Mouse (Mus musculus) small intestine, adult 2 months (tissue): ENCODE results near the gene Faah. TPM values are rescaled to one million over a fixed set of nuclear protein-coding genes. Genes with fewer than 3 reads are reported as not detected.

Experiments
- H3K27ac ChIP-seq: fragments of 200-500 bp; 2 replicates; pipeline ENCODE4 v1.5.1; 2012; ENCODE audit warnings: low read depth, low read length, control low read depth, inconsistent platforms; ENCODE audit not compliant: insufficient read depth
- H3K27me3 ChIP-seq: fragments of 200-500 bp; 2 replicates; pipeline ENCODE4 v1.6.1; 2012; ENCODE audit warnings: mild to moderate bottlenecking, moderate library complexity, low read length, inconsistent platforms; ENCODE audit not compliant: control insufficient read depth, insufficient read depth
- H3K36me3 ChIP-seq: fragments of 200-500 bp; 2 replicates; pipeline ENCODE4 v1.6.1; 2012; ENCODE audit warnings: mild to moderate bottlenecking, low read length, control low read depth, inconsistent platforms; ENCODE audit not compliant: control insufficient read depth, insufficient read depth
- H3K4me1 ChIP-seq: fragments of 200-500 bp; 2 replicates; pipeline ENCODE4 v1.6.1; 2012; ENCODE audit warnings: low read length, inconsistent platforms, mixed read lengths; ENCODE audit not compliant: control insufficient read depth, insufficient read depth, insufficient read length
- H3K4me3 ChIP-seq: fragments of 200-500 bp; 2 replicates; pipeline ENCODE4 v1.5.1; 2012; ENCODE audit warnings: low read depth, mild to moderate bottlenecking, control low read depth, inconsistent platforms, low read length, moderate library complexity
- CTCF ChIP-seq: fragments of 200-500 bp; IDR thresholded peaks from 2 replicates; pipeline ENCODE4 v1.5.1; 2012; ENCODE audit warnings: low read depth, mild to moderate bottlenecking, control low read depth, inconsistent platforms, low read length, moderate library complexity, mixed read lengths; ENCODE audit not compliant: insufficient replicate concordance, insufficient read length; ENCODE audit errors: extremely low read depth
- POLR2A ChIP-seq: fragments of 200-500 bp; IDR thresholded peaks from 2 replicates; pipeline ENCODE4 v1.6.1; 2012; ENCODE audit warnings: low read depth, mild to moderate bottlenecking, control low read depth, inconsistent platforms, low read length, moderate library complexity
- WGBS: fragments of 180-500 bp; shearing (Covaris S2); methylation state at CpG from one replicate; pipeline ENCODE4 v1.1.7; 2018; 5-methylcytosine and 5-hydroxymethylcytosine counted together
- polyA plus RNA-seq: library from polyadenylated mRNA; depleted of rRNA; stranded (reverse); fragments of >200 nt; gene quantifications from 2 replicates; pipeline ENCODE4 v1.2.3, GENCODE M21; 2012

The Faah gene
- polyA plus RNA-seq, 1 experiment = 89.2 TPM

DNA sequence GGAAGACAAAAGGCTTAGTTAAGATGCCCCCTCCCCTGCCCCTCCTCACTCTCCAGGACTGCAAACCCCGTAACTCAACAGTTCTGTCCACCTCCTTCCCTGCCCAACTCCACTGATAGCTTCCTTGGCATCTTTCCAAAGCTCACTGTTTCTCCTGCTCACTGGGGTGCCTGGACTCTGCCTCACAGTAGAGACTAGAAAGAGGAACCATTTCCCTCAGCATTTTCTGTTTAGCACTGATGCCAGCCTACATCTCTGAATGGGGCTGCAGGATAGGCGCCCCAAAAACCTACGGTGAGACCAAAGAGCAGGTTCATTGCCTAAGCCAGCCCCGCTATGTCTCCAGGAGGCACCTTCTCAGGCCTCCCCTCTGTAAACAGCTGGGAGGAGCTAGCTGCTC, 16.5 kb downstream of the Faah start:
- WGBS = 53% methylated on average over 4 of the region's 4 CpGs
- TF ChIP-seq POLR2A (no peak), CTCF (no peak)
- Histone ChIP-seq H3K4me3 (no peak overlapping the region), H3K27ac (no peak overlapping the region), H3K36me3 (peaks cover 69% of the 10 kb centered on the region), H3K4me1 (0 out of 2 replicates have a peak, but pooled peaks cover 3% of the 10 kb centered on the region), H3K27me3 (no peaks in the 10 kb centered on the region)

DNA sequence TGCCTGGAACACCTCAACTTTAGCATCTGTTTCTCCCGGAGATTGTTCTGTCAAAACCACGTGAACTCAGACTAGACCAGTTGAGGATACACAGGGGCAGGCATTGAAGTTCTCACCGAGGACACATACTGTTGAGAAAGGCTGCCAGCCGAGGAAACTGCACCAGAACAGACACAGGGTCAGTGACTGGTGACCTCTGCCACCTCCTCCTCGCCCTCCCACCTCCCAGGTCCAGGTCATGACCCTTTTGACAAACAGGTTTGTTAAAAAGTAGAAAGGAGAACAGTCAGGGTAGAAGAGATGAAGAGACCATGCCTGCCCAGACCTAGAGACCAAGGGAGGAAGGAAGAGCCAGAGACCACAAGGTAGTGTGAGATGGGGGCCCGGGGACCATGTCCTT, 17.1 kb downstream of the Faah start:
- Histone ChIP-seq H3K27me3 (no peaks in the 10 kb centered on the region), H3K36me3 (peaks cover 69% of the 10 kb centered on the region), H3K4me3 (no peak overlapping the region), H3K4me1 (0 out of 2 replicates have a peak, but pooled peaks cover 3% of the 10 kb centered on the region), H3K27ac (no peak overlapping the region)
- no peak for TF ChIP-seq CTCF
- TF ChIP-seq POLR2A = no peak
- 63% methylated on average over 6 of the region's 6 CpGs for WGBS

DNA sequence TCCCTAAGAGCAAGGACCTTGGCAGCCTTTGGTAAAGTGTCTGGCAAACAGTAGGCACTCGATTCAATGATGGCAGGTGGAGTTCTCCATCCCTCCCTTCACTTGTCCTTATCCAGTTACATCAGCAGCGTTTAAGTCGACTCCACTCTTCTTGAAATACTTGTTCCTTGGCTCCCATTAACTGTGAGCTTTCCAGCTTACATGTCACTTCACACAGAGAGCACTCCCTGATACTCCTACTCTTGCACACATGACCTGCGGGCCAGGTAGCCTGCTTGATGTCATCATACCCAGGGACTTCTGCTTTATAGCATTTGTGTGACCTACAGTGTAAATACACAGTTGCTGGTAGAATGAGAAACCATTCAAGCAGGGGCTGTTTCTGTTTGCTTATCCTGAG, 21.0 kb downstream of the Faah start:
- H3K27ac ChIP-seq = no peak overlapping the region
- H3K4me3 ChIP-seq = no peak overlapping the region
- 0 out of 2 replicates have a peak, but pooled peaks cover 1% of the 10 kb centered on the region for H3K4me1 ChIP-seq
- 58% methylated on average over 4 of the region's 4 CpGs for WGBS
- TF ChIP-seq POLR2A = no peak
- TF ChIP-seq CTCF = no peak
- H3K27me3 ChIP-seq = no peaks in the 10 kb centered on the region
- H3K36me3 ChIP-seq = peaks cover 47% of the 10 kb centered on the region

DNA sequence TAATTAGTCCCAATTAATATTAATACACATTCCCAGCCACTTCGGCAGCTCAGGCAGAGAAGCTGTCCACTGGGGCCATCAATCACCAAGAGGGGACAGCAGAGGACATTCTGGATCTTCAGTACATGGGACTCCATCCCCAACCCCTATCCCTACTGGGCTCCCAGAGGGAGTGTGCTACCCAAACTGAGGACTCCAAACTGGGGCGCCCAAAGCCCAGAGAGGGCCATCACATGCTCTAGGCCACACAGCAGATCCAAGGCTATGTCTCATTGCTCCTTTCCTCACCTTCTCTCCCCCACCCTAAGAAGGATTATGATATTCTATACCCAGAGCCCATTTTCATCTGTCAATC, 22.4 kb downstream of the Faah start:
- no peaks in the 10 kb centered on the region for H3K4me1 ChIP-seq
- no peak overlapping the region for H3K27ac ChIP-seq

DNA sequence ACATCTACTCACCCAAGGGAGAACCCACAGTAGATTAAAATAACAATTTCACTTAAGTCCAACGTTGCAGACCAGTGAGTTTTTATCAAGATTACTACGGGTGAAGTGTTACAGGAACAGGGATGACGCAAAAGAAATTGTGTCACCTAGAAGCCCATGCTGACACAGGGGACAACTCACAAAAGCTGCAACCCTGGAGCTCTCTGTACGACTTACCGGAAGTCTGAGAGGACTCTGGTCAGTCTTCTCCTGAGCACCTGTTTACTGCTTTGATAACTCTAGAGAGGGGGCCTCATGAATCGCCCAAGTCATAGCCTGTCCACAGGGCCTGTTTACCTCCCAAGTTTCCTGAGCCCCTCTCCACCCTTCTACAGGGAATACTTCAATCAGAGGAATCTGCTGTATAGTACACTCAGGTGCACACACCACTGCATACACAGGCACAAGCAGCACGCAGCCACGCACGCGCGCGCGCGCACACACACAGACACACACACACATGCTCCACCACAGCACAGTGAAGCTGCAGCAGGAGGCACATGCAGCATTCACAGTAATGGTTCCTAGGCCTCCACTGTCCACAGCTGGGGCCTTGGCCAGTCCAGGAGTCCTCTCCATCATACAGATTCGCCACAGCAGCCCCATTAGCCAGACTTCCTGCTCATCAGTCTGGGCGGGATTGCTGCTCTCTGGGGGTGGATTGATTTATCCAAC, 22.9 kb downstream of the Faah start:
- WGBS = 72% methylated on average over 16 of the region's 16 CpGs

More for the DNA sequence above, 22.4 kb downstream of the Faah start:
- peaks cover 37% of the 10 kb centered on the region for H3K36me3 ChIP-seq
- no peak overlapping the region for H3K4me3 ChIP-seq
- WGBS = 68% methylated on average over 2 of the region's 2 CpGs
- no peak for TF ChIP-seq CTCF
- TF ChIP-seq POLR2A = no peak
- no peaks in the 10 kb centered on the region for H3K27me3 ChIP-seq

DNA sequence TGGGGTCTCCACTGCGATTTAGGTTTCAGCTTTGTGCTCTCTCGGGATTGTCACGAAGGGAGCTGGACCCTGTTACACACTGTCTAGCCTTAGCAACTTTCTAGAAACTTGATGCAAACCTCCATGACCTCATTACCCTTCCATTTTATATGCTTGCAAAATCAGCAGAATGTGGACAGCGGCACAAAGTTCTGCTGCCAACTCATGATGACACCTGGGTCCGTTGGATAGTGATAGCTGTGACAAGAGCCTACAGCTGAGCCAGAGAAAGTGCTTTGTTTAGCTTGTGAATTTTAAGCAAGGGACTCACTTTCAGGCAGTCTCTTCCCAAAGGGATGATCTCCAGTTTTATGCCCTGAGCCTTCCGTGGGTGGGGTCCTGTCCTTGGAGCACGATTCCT, 28.3 kb downstream of the Faah start:
- 57% methylated on average over 7 of the region's 7 CpGs for WGBS
- TF ChIP-seq CTCF (no peak), POLR2A (no peak)
- H3K27ac ChIP-seq = peak overlapping the region; percentile 72

More for the DNA sequence above, 22.9 kb downstream of the Faah start:
- peaks cover 32% of the 10 kb centered on the region for H3K36me3 ChIP-seq
- no peak overlapping the region for H3K4me3 ChIP-seq
- H3K4me1 ChIP-seq = peaks cover 2% of the 10 kb centered on the region; the same call in 1 of the 2 replicates
- no peak overlapping the region for H3K27ac ChIP-seq
- H3K27me3 ChIP-seq = no peaks in the 10 kb centered on the region
- TF ChIP-seq POLR2A (no peak), CTCF (no peak)

DNA sequence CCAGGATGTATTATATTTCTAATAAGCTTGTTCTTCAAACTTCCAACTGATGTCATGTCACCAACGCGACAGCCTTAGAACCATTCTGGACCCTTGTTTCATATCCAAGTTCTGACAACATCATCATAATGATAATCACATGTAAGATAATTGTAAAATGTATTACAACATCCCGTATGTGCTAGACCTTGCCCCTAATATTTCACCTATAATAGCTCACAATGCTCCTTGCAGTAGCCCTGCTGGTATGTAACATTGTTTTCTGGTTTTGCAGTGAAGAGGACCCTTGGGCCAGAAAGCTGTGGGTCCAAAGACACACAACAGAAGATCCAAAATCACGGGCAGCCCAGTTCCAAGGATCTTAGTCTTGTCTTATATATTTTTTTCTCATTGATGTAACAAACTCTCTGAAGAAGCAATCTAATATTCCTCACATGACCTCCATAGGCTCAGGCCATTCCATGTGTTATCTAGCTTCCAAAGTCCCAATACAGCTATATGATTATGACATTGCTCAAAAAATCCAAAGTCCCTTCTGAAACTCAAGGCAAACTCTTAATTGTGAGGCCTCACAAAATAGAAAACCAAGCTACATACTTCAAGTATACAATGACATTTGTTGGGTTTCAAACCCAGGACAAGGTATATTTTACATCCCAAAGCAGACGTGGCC, 29.7 kb downstream of the Faah start:
- no peak overlapping the region for H3K4me3 ChIP-seq
- peaks cover 27% of the 10 kb centered on the region; the same call in 1 of the 2 replicates for H3K4me1 ChIP-seq
- no peaks in the 10 kb centered on the region for H3K27me3 ChIP-seq
- H3K27ac ChIP-seq = peak overlapping the region; percentile 94
- 51% methylated on average over 5 of the region's 5 CpGs for WGBS
- TF ChIP-seq POLR2A (no peak), CTCF (no peak)
- no peaks in the 10 kb centered on the region for H3K36me3 ChIP-seq

More for the DNA sequence above, 28.3 kb downstream of the Faah start:
- H3K36me3 ChIP-seq = no peaks in the 10 kb centered on the region
- H3K27me3 ChIP-seq = no peaks in the 10 kb centered on the region
- peaks cover 27% of the 10 kb centered on the region; the same call in 1 of the 2 replicates for H3K4me1 ChIP-seq
- no peak overlapping the region for H3K4me3 ChIP-seq
